ENCODE assay signal across 8 mouse cellular contexts in the genomic region with DNA sequence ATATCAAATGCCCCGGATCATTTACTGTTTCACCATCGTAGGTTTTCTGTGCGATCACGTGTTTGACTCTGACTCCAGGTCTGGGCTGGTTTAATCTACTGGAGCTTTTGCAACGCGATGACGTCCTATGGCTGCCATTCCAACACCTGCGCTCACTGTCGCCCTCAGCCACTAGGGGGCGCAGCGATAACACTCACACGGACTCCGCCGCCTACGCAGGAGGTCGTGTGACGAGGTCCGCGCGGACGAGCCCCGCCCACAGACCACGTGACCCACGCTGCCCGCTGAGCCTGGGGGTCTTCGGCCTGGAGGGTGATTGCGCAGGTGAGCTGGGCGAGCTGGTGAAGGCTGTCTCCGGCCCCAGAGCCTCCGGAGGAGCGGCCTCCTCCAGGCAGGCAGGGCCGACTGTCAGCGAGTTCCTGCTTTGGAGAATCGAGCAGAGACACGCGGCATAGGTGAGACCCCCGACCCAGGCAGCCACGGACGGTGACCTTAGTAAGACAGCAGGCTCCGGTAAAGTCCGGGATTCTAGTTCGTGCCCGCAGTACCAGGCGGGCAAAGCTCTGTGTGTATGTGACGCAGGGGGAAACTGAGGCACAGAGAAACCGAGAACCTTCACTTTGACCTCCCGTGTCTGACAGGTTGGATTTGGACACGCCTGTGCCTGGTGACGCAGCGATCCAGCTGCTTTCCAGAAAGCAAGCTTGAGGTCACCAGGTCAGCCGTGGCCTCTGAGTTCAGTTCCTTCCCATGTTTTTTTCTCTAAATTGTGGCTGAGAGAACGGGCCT. TPM values are rescaled to one million over a fixed set of nuclear protein-coding genes. Genes with fewer than 3 reads are reported as not detected.
DNase-seq lines count a peak whose midpoint lies in the region; ATAC-seq lines count a peak whose summit lies in the region.

A gene (plus strand): TSS at position 120 of the 789 bp plus-strand sequence.

- H3K27ac ChIP-seq in hindbrain, embryonic 11.5 days (ENCODE audit: low read depth, low read length), result no peak within 1 kb of the TSS

- no peaks in the 10 kb centered on the region for H3K36me3 ChIP-seq in hindbrain, embryonic 11.5 days (ENCODE audit: control insufficient read depth, insufficient read depth, low read length)

- peak; percentile 69 for ATAC-seq in hindbrain, embryonic 11.5 days (ENCODE audit: low FRiP score)

- H3K4me3 ChIP-seq in hindbrain, embryonic 11.5 days (ENCODE audit: low read depth, low read length), result peak within 1 kb of the TSS; percentile 57

- WGBS in hindbrain, embryonic 11.5 days, result 5% methylated on average over 52 of the region's 52 CpGs

- no peaks in the 10 kb centered on the region for H3K27me3 ChIP-seq in hindbrain, embryonic 11.5 days (ENCODE audit: control insufficient read depth, insufficient read depth, low read length)

- peak within 1 kb of the TSS; percentile 89 for H3K4me2 ChIP-seq in hindbrain, embryonic 11.5 days (replicated peaks; ENCODE audit: low read depth, low read length)

- peak within 1 kb of the TSS; percentile 60 for H3K9ac ChIP-seq in hindbrain, embryonic 11.5 days (ENCODE audit: low read depth, low read length)

- DNase-seq in Muller cell, postnatal 12 days (ENCODE audit: inconsistent ontology term), result peak; percentile 88
- DNase-seq in cerebellum, adult 9-11 months, result peak; percentile 96
- DNase-seq in frontal cortex, adult 2 months (ENCODE audit: extremely low spot score in 1 of 2, low spot score in 1 of 2), result peak; percentile 93 to 98
- DNase-seq in hindbrain, embryonic 11.5 days (ENCODE audit: low spot score), result peak; percentile 99
- DNase-seq in layer of hippocampus, postnatal 10 days (ENCODE audit: low spot score in 2 of 2), result peak; percentile 98
- peak; percentile 96 for DNase-seq in lung, postnatal 10 days
- DNase-seq in ovary, postnatal 36 days (ENCODE audit: low spot score), result peak; percentile 93
- peak; percentile 97 for DNase-seq in thymus, postnatal 25 days

- H3K9me3 ChIP-seq in hindbrain, embryonic 11.5 days (ENCODE audit: control insufficient read depth, low read length), result no peaks in the 10 kb centered on the region

- peaks cover 8% of the 10 kb centered on the region; the same call in 1 of the 2 replicates for H3K4me1 ChIP-seq in hindbrain, embryonic 11.5 days (replicated peaks; ENCODE audit: control insufficient read depth, insufficient read depth, low read length)

RNA-seq across cellular contexts. Expression of the gene that starts here (rescaled TPM):
- polyA plus RNA-seq in frontal cortex, adult 2 months (2012; rRNA removed), result 182 and 207 TPM in 2 replicates
- polyA plus RNA-seq in hindbrain, embryonic 11.5 days (2014; fragmentation: Nextera tagmentation; extraction: Ambion mirVana), result 12.6 and 15.3 TPM in 2 replicates
- 100 to 1,000 TPM; 131 to 136 TPM for total RNA-seq in layer of hippocampus, postnatal 10 days (2021)

Comparison
In these comparisons a context has a peak if more than half of its experiments do, and no peak if none do; other contexts are left out.
1. RNA of the gene that starts here (polyA plus RNA-seq): 182 to 207 TPM in frontal cortex, adult 2 months; 12.6 to 15.3 TPM in hindbrain, embryonic 11.5 days; every median in the first group is over 10 times any median in the second.
2. Peak in every context shown above with its lines, with median percentiles within 50 percentile points of each other: DNase-seq.